Mouse (Mus musculus): Measurements from ENCODE around the gene Maml1.

- no peak for TF ChIP-seq CTCF (IDR thresholded peaks at IDR 0.05)
- no peak for TF ChIP-seq EP300 (IDR thresholded peaks at IDR 0.05)
These were observed 84.1 kb downstream of the Maml1 start for GRCm38 (mm10) chr11:50208039-50208438.
